Mouse (Mus musculus): ENCODE results near the gene Tgfbr1.
"Not testable (repeated sequence)": the region's sequence is repeated elsewhere in the genome, so short reads cannot be mapped to it uniquely, and the experiment has no call there.

Tgfbr1 gene

DNA sequence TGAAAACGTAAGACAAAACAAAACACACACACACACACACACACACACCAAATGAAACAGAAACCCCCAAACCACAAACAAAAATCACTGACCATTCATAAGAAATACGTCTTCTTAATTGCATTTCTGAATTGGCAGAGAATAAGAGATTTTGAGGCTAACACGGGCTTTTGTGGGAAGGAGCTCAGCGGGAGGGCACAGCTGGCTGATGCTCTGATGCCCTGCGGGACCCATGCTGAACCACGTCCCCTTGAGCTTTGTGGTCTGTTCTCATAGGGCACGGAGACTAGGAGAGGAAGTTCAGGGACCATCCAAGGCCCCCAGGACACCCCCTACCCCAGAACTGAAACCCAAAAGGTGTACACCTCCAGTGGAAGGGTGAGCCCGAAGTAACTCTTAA is 10.4 kb upstream of the Tgfbr1 start:
- no peak for DNase-seq (ENCODE audit: extremely low spot score, low read depth, low spot score)

DNA sequence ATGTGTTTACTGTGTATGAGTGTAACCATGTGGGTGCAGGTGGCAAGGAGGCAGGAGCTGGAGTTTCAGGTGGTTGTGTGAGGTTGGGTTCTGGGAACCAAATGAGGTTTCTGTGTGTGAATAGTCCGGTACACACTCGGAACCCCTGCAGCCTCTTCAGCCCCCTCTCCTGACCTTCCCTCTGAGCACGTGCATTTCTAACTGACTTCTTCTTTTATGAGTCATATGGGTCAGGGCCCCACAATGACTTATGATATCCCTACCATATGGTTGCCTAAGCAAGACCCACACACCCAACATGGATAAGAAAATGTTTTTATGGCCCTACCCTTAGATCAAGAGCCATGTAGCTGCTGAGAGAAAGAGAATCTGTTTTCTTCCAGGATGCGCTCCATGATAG is 6.0 kb upstream of the Tgfbr1 start:
- no peak for DNase-seq (ENCODE audit: extremely low spot score, low read depth, low spot score)

DNA sequence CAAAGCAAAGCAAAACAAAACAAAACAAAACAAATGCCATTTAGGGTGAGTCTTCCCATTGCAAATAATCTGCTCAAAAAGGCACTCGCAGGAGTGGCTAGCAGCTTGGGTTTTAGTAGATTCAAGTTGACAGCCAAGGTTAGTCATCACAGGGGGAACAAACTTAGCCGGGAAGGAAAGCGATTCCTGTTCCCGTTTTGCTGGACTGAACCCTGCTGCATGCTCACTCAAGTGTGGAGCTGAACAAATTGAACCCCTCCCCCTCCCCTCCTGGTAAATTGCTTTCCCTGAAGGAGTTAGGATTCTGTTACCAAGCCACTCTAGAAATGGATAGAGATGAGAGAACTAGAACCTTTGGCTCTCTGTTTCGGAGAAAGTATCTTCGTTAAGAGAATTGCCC is 3.3 kb upstream of the Tgfbr1 start:
- no peak for DNase-seq (ENCODE audit: extremely low spot score, low read depth, low spot score)

DNA sequence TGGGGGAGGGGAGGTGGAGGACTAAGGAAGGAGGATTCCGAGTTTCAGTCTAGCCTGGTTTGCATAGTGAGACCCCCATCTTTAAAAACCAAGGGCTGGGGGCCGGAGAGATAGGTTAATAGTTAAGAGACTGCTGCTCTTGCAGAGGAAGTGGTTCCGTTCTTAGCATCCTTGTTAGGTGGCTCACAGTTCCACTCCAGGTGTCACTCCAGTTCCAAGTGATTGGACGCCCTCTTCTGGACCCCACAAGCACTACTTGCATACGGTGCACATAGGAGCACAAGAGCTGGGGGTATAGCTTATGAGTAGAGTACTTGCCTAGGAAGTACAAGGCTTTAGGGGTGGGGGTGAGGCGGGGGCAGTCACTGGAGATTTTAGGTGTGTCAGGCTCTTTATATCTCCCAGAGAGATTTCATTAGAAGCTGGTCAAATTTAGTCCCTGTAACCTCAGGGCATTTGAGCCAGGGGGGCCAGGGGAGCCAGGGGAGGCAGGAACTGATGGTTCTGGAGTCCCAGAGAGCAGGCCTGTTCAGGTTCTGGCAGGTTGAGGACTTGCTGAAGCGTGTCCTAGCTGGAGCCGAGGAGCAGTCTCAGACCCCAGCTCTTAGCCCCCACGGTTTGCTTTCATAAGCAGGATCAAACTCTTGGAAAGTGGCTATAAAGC is 1.5 kb upstream of the Tgfbr1 start:
- DNase-seq (ENCODE audit: extremely low spot score, low read depth, low spot score), result peak; percentile 37

DNA sequence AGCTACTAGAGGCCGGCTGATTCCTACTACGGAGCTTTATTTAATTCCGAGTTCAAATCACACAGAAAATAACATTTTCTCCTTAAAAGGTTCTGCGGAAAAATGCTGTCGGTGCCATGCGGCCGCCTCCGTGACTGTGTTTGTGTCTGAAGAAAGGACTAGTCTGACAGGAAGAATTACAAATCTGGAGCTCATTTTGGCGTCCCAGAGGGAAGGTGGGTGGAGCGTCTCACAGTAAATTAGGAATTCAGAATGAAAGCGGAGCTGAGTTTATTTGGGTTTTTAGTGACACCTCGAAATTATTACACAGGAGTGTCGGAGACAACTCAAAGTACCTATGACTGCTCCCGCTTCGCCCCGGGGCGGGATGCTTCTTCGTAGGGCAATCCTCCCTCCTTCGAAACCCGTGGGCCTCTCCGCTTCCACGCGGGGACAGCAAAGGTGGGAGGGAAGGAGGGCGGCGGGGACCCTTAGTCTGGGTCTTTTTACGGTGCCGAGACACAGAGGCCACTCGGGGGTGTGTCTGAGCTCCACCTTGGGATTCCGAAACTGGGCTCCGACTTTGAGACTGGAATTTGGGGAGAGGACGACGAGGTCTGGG is 861 bp upstream of the Tgfbr1 start:
- peak; percentile 57 for DNase-seq (ENCODE audit: extremely low spot score, low read depth, low spot score)

DNA sequence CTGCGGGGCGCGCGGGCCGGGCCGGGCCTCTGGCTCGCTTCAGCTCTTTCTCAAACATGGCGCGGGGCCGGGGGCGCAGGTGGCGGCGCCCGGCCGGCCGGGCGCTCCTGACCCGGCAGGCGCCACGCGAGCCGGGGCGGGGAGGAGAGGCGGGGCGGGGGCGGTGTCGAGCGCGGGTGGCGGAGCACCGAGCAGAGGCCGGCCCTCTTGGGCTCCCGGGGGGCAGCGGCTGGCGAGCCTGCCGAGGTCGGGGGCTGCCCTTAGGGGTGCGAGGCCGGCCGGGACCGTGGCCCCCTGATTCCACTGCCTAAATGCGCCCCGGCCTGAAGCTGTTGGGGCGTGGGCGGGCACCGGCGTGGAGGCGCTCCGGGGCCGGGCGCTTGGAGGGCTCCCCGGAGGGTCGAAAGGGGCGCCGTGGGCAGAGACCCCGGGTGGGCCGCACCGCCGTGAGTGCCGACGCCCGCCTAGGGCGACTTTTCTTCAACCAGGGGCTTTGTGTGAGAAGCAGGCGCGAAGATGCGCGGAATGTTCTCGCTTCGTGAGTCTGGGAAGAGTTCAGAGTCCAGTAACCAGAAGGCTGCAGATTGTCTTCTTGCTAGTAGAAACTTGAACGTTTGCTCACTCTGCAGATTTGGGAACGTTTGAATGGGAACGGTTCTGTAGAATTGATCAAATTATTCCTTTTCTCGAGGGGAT is 542 bp downstream of the Tgfbr1 start:
- DNase-seq (ENCODE audit: extremely low spot score, low read depth, low spot score), result peak; percentile 20

DNA sequence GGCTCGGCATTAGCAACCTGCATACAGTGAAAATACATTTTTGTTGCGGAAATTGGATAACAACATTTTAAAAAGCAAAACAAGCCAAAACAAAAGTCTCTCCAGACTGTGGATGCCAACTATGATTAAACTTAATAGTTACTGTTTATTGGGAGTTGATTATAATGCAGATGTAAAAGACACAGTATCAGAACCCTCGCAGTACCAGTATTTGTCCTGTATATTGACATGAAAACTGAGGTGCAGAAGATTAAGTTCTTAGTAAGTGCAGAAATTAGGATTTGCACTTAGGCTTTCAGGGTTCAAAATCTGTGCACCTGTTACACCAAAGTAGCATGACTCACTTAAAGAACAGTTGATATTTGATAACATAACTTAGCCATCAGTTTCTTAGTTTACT is 1.3 kb downstream of the Tgfbr1 start:
- no peak for DNase-seq (ENCODE audit: extremely low spot score, low read depth, low spot score)

DNA sequence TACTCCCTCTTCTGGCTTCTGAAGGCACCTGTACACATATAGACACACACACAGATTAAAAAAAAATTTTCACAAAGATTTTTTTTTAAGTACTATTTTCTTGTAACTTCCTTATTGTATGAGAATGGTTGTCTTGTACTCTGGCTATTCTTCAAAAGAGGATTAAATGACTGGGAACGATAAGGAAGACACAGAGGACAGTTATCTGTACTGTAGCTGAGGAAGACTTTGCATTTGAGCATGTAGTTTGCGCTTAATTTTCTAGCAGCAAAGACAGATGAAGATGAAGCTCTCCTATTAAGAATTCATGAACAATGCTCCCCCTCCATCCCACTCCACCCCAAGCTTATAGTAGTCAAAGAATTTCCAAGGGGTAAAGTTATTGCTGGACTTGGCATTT is 9.6 kb downstream of the Tgfbr1 start:
- DNase-seq (ENCODE audit: extremely low spot score, low read depth, low spot score), result no peak

DNA sequence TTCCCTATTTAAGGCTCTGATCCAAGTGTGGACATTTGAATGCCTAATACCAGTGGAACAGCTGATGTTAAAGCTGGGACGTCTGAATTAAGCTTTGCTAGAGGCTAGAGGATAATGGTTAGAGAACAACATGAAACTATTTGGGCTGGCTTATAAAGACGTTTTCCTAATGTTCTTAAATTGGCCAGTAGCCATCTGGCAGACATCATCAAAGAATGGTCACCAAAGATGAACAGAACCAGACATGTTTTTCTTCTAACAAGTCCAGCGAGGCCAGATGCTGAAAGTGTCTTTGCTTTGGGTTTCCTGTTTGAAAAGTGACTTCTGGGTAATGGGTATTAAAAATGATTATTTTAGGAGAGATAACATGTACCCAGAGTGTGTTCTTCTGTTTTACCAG is 10.1 kb downstream of the Tgfbr1 start:
- no peak for DNase-seq (ENCODE audit: extremely low spot score, low read depth, low spot score)

DNA sequence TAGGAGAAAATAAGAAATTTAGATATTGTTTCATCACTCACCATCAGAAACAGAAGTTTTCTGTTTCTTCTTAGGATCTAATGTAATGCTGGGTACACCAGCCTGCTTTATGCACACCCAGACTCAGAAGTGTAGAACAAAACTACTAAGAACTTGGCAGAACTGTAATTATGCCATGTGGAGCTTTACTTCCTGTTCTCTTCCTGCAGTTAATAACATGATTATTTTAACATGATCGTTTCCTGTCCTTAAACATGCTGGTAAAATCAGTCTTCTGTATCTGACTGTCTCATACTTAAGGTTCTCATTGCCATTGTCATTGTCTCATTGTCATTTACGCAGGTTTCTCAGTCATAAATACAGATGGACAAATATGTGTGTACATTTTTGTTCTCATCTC is 15.7 kb downstream of the Tgfbr1 start:
- DNase-seq (ENCODE audit: extremely low spot score, low read depth, low spot score), result no peak

DNA sequence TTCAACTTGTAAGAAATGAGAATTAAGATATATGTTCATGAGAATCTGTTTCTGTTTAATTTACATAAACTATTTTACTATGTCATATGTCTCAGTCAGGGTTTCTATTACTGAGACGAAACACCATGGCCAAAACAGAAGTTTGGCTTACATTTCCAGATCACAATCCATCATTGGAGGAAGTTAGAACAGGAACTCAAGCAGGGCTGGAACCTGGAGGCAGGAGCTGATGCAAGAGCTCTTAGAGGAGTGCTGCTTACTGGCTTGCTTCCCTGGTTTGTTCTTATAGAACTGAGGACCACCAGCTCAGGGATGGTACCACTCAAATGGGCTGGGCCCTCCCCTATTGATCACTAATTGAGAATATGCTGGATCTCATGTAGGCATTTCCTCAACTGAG is 25.7 kb downstream of the Tgfbr1 start:
- no peak for DNase-seq (ENCODE audit: extremely low spot score, low read depth, low spot score)

DNA sequence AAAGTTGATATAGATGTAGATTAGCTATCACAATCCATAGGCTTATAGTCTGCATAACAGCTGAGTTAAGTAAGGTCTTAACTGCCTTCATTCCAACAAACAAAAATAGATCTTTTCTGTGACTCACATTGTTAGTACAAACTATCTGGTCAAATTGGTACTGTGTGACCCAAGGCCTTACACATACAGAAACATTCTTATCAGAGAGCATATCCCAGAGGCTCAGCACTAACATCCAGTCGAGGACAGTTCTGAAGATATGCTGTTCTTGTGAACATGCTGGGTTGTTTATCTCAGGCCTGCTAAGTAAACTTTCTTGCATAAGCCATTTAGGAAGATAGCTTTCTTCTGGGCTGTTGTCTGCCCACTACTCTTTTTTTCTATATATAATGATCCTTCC is 29.4 kb downstream of the Tgfbr1 start:
- no peak for DNase-seq (ENCODE audit: extremely low spot score, low read depth, low spot score)

DNA sequence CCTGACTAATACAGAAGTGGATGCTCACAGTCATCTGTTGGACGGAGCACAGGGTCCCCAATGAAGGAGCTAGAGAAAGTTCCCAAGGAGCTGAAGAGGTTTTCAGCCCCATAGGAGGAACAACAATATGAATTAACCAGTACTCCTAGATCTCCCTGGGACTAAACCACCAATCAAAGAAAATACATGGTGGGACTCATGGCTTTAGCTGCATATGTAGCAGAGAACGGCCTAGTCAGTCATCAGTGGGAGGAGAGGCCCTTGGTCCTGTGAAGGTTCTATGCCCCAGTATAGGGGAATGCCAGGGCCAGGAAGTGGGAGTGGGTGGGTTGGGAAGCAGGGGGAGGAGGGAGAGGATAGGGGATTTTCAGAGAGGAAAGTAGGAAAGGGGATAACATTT is 38.9 kb downstream of the Tgfbr1 start:
- not testable (repeated sequence) for DNase-seq (ENCODE audit: extremely low spot score, low read depth, low spot score)

DNA sequence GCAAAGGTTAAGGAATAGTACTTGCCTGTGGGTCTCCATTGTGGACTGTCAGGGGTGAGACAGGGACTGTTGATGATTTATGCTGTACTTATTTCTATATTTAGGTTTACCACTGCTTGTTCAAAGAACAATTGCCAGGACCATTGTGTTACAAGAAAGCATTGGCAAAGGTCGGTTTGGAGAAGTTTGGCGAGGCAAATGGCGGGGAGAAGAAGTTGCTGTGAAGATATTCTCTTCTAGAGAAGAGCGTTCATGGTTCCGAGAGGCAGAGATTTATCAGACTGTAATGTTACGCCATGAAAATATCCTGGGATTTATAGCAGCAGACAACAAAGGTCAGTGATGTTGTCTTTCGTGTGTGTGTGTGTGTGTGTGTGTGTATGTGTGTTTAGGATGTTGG is 43.2 kb downstream of the Tgfbr1 start:
- DNase-seq (ENCODE audit: extremely low spot score, low read depth, low spot score), result no peak

DNA sequence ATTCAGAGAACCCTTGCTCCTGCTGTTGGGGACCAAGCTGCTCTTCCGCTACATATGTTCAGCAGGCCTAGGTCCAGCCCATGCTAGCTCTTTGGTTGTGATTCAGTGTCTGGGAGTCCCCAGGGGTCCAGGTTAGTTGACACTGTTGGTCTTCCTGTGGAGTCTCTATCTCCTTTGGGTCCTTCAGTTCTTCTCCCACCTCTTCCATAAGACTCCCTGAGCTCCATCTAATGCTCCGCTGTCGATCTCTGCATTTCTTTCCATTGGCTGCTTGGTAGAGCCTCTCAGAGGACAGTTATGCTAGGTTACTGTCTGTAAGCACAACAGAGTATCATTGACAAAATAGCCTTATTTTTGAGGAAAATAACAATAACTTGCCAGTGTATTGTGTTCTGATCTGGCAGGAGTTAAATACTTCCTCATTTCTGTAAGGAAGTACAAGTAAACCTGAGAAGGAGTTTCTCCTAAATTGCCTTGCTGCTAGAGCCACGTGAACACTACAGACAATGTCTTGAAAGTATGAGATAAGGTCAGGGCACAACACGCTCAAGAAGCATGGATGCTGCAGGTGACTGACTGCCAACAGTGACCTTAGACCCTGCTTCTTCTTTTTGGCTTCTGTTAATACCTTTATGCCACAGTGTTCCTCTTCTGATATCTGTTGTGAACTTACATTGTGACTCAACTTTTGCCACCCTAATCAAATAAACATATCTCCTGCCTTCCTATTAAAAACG is 45.1 kb downstream of the Tgfbr1 start:
- no peak for DNase-seq (ENCODE audit: extremely low spot score, low read depth, low spot score)

DNA sequence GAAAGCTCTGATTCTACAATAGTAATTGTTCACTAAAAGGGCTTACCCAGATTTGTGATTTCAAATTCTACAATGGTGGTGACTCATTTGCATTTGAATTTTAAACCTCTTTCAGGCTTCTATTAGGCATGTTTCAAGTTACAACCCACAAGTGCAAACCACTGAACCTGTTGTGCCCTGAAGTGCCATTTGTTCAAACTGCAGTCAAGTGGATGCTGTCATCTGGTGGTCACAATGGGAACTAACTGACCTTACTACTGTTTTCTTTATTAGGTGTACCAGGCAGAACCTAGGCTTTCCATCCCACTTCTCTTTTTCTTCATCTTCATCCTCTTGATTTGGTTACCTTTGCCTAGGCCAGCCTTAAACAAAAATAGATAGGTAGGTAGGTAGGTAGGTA is 46.8 kb downstream of the Tgfbr1 start:
- DNase-seq (ENCODE audit: extremely low spot score, low read depth, low spot score), result no peak

DNA sequence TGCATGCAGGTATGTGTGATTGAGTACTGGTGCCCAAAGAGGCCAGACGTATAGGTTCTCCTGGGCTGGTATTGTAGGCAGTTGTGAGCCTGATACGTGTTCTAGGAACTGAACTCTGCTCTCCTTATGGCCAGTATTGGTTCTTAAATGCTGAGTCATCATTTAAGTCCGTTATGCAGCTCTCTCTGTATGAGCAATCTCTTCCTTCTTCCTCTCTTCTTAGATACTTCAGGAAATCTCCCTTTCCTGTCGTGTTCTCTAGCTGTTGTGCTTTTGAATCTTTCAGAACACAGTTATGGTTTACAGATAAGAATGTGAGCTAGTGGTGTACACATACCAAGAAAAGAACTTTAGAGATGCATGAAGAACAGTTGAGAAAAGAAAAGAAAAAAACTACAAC is 47.3 kb downstream of the Tgfbr1 start:
- DNase-seq (ENCODE audit: extremely low spot score, low read depth, low spot score), result no peak

DNA sequence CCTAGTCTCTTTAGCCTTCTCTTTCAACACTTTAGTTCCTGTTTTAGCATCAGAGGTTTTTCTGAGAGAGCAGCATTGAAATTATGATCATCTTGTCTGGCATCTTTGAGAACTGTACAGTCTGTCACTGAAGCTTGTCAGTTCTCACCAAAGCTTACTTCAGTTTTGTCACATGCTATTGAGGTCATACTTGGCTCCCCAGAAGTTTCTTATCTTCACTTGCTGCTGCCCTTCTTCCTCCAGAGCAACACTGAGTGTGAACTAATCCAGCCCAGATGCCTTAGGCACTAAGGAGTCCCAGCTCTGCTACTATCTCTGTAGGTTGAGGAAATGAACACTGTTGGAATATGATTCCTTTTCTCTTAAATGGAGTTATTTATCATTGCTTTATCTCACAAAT is 49.2 kb downstream of the Tgfbr1 start:
- no peak for DNase-seq (ENCODE audit: extremely low spot score, low read depth, low spot score)

DNA sequence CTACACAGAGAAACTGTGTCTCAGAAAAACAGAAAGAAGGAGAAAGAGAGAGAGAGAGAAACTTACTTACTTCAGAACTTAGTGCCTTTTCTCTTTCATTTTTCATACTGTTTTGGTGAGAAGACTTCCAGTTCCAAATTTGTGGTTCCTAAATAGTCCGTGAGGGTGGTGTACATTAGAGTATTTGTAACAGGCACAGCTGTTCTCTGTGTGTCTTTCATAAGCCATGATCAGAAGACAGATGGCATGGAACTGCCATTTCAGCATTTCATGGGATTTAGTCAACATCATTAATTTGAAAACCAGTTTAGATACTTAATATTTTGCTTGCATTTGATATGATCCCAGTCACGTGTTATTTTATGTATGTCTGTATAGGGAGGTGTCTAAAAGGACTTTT is 51.5 kb downstream of the Tgfbr1 start:
- no peak for DNase-seq (ENCODE audit: extremely low spot score, low read depth, low spot score)

DNA sequence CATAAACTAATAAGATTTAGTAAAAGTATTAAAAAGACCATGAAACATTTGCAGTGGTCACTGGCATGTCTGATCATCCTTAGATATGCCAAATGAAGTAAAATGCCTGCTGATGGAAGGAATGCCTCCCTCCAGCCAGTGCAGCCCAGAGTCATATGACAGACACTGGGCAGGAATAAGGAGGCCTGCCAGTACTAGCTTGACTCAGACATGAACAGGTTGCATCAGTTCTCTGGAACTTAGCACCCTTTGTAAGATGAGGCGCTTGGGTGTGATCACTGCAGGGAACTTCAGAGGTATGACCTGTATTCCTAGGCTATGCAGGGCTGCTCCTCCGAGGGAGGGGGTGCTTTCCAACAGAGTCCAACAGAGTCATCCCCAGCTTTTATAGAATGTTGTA is 54.1 kb downstream of the Tgfbr1 start:
- DNase-seq (ENCODE audit: extremely low spot score, low read depth, low spot score), result no peak

DNA sequence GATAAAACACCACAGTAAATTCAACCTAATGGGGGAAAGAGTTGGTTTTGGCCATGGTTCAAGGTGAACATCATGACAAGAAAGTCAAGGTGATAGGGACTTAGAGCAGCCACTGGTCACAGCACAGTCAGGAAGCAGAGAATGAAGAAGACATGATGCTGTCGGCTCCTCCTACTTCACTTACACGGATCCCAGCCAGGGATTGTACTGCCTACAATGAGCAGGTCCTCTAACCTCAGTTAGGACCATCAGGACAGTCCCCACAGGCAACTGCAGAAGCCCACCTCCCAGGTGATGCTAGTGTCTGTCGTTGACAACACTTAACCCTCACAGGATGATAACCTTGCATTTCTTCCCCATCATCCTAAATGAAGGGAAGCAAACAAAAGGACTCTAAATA is 64.8 kb downstream of the Tgfbr1 start:
- DNase-seq (ENCODE audit: extremely low spot score, low read depth, low spot score), result no peak

Measured in hindlimb bud, embryonic 11.5 days (tissue).